Comparison of ENCODE assay signal across 23 mouse cellular contexts in the genomic region with DNA sequence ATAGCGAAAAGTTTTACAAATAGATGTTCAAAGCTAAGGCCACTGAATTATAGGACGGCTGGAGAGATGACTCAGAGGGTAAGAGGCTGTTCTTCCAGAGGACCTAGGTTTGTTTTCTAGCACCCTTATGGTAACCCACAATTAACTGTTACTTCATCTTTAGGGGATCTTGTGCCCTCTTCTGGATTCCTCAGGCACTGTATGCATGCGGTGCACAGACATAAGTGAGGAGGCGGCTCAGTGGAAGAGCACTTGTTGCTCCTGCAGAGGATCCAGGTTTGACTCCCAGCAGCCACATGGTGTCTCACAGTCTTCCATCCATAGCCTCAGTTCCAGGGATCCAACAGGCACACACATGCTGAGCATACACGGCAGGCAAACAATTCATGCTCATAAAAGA.
DNase-seq lines count a peak whose midpoint lies in the region; ATAC-seq and TF ChIP-seq lines count a peak whose summit lies in the region.
"Had no signal": no experiment of that assay in that cellular context is flagged by ENCODE, and none has a peak within 500 bp of the region (broad histone marks: within the 10 kb centered on the region; RNA-seq: fewer than 3 reads in every experiment).

No protein-coding gene starts in this region.

- H3K36me3 ChIP-seq in liver, embryonic 14.5 days (replicated peaks; ENCODE audit: control insufficient read depth, insufficient read depth, low read depth) = no peaks in the 10 kb centered on the region
- H3K36me3 ChIP-seq in liver, embryonic 11.5 days (ENCODE audit: control insufficient read depth, insufficient read depth, low read length) = no peaks in the 10 kb centered on the region
- no peaks in the 10 kb centered on the region for H3K36me3 ChIP-seq in CH12.LX (replicated peaks in 1 of 2; ENCODE audit: control insufficient read depth in 1 of 2, insufficient read depth in 1 of 2, low read length in 1 of 2)
- H3K36me3 ChIP-seq: embryonic facial prominence, embryonic 10.5 days; heart, embryonic 13.5 days; limb, embryonic 15.5 days; lung, embryonic 15.5 days; midbrain, embryonic 15.5 days had no signal

- TF ChIP-seq POLR2A in CH12.LX (IDR thresholded peaks at IDR 0.05; ENCODE audit: low read depth, low read length) = no peak

- TF ChIP-seq RAD21 in CH12.LX (IDR thresholded peaks at IDR 0.05; ENCODE audit: low read depth, low read length) = no peak; the same call in 1 of the 2 replicates

- no peak overlapping the region for H3K9ac ChIP-seq in liver, embryonic 14.5 days (replicated peaks)
- H3K9ac ChIP-seq in liver, embryonic 11.5 days (ENCODE audit: low read depth, low read length) = no peak overlapping the region
- no peak overlapping the region for H3K9ac ChIP-seq in CH12.LX (ENCODE audit: insufficient read depth, low read depth)
- H3K9ac ChIP-seq: heart, embryonic 13.5 days; limb, embryonic 15.5 days; lung, embryonic 15.5 days; midbrain, embryonic 15.5 days had no signal

- no peaks in the 10 kb centered on the region for H3K79me2 ChIP-seq in CH12.LX (replicated peaks; ENCODE audit: control insufficient read depth, extremely low read depth, insufficient read depth, poor library complexity, severe bottlenecking)

- no peaks in the 10 kb centered on the region for H3K4me1 ChIP-seq in liver, embryonic 14.5 days (replicated peaks; ENCODE audit: control insufficient read depth in 2 of 2, insufficient read depth in 2 of 2, low read length in 1 of 2)
- H3K4me1 ChIP-seq in liver, embryonic 11.5 days (replicated peaks; ENCODE audit: control insufficient read depth, insufficient read depth, low read length) = no peaks in the 10 kb centered on the region
- H3K4me1 ChIP-seq in CH12.LX (ENCODE audit: control insufficient read depth in 1 of 2, insufficient read depth in 2 of 2) = no peaks in the 10 kb centered on the region
- H3K4me1 ChIP-seq: heart, embryonic 13.5 days; lung, embryonic 15.5 days had no signal

- no peak overlapping the region for H3K27ac ChIP-seq in liver, embryonic 14.5 days
- no peak overlapping the region for H3K27ac ChIP-seq in liver, embryonic 11.5 days (ENCODE audit: low read depth, low read length)
- no peak overlapping the region for H3K27ac ChIP-seq in CH12.LX (ENCODE audit: insufficient read depth, low read depth)
- H3K27ac ChIP-seq: embryonic facial prominence, embryonic 10.5 days; heart, embryonic 13.5 days; hindbrain, postnatal 0 days; limb, embryonic 15.5 days; lung, embryonic 15.5 days; midbrain, embryonic 15.5 days had no signal

- WGBS in liver, embryonic 14.5 days (ENCODE audit: insufficient replicate concordance) = 70% methylated on average over 5 of the region's 5 CpGs
- WGBS in liver, embryonic 11.5 days = 84% methylated on average over 5 of the region's 5 CpGs

- no peak for ATAC-seq in liver, embryonic 14.5 days (ENCODE audit: insufficient read depth)
- ATAC-seq in liver, embryonic 11.5 days (replicated peaks; ENCODE audit: low FRiP score) = no peak
- ATAC-seq in megakaryocyte-erythroid progenitor cell, adult 5-6 weeks (replicated peaks; ENCODE audit: low FRiP score, low TSS enrichment, poor library complexity, severe bottlenecking) = no peak
- ATAC-seq: forebrain, embryonic 14.5 days; hindbrain, postnatal 0 days; midbrain, embryonic 15.5 days had no signal

- 0 out of 2 replicates have a peak, but pooled peaks have one; percentile 7 for TF ChIP-seq CTCF in liver, embryonic 14.5 days (IDR thresholded peaks at IDR 0.05; ENCODE audit: low read depth)
- TF ChIP-seq CTCF in CH12.LX (conservative IDR thresholded peaks at IDR 0.05 in 1 of 2, IDR thresholded peaks at IDR 0.05 in 1 of 2; ENCODE audit: low read depth in 2 of 2, low read length in 2 of 2) = peak in 1 of 2 experiments; percentile 26; a peak in 2 of 4 replicates

- no peak for DNase-seq in liver, embryonic 14.5 days (ENCODE audit: low read depth in 3 of 3, low spot score in 3 of 3)
- DNase-seq in liver, embryonic 11.5 days (ENCODE audit: low spot score) = no peak
- DNase-seq in 3T3-L1 (ENCODE audit: low read depth, low spot score) (peak; percentile 3), CH12.LX (ENCODE audit: extremely low read depth) (peak; percentile 12), R1 (ENCODE audit: low read depth, low spot score) (peak; percentile 72)
- no peak for DNase-seq in urinary bladder, adult 18-20 months (ENCODE audit: low spot score in 2 of 2)
- no peak for DNase-seq in right cerebral cortex, postnatal 4 days
- DNase-seq: adrenal gland, postnatal 10 days; cerebellum, adult 11-12 months; cerebellum, postnatal 36 days; heart, postnatal 36 days; kidney, adult 9 months; kidney, postnatal 4 days; layer of hippocampus, postnatal 36 days; retina, postnatal 1 day had no signal

- no peaks in the 10 kb centered on the region for H3K9me3 ChIP-seq in liver, embryonic 14.5 days (ENCODE audit: control insufficient read depth, low read length)
- no peaks in the 10 kb centered on the region for H3K9me3 ChIP-seq in liver, embryonic 11.5 days (ENCODE audit: control insufficient read depth, low read length)
- H3K9me3 ChIP-seq in CH12.LX (replicated peaks; ENCODE audit: low read length) = no peaks in the 10 kb centered on the region
- H3K9me3 ChIP-seq: embryonic facial prominence, embryonic 10.5 days; heart, embryonic 13.5 days; limb, embryonic 15.5 days; lung, embryonic 15.5 days; midbrain, embryonic 15.5 days had no signal

- dilution Hi-C loops in CH12.LX (cut with MboI; ENCODE audit: extremely low pct_ligation_motif_present, extremely low pct_unique_long_range_greater_than_20kb, low sequenced_read_pairs) = no loop called here

- no peak overlapping the region for H3K4me3 ChIP-seq in liver, embryonic 14.5 days (ENCODE audit: insufficient read depth in 1 of 2, low read depth in 2 of 2, low read length in 2 of 2)
- no peak overlapping the region for H3K4me3 ChIP-seq in liver, embryonic 11.5 days (ENCODE audit: low read depth, low read length)
- no peak overlapping the region for H3K4me3 ChIP-seq in CH12.LX (replicated peaks in 1 of 3; ENCODE audit: low read depth in 2 of 3, low read length in 2 of 3, poor library complexity in 1 of 3)
- H3K4me3 ChIP-seq: embryonic facial prominence, embryonic 10.5 days; heart, embryonic 13.5 days; limb, embryonic 15.5 days; lung, embryonic 15.5 days; midbrain, embryonic 15.5 days had no signal

- no peaks in the 10 kb centered on the region for H3K27me3 ChIP-seq in liver, embryonic 14.5 days (ENCODE audit: control insufficient read depth, insufficient read depth, low read length)
- H3K27me3 ChIP-seq in liver, embryonic 11.5 days (replicated peaks; ENCODE audit: control insufficient read depth, insufficient read depth, low read length) = no peaks in the 10 kb centered on the region; the same call in 1 of the 2 replicates
- H3K27me3 ChIP-seq in CH12.LX (replicated peaks) = no peaks in the 10 kb centered on the region
- H3K27me3 ChIP-seq: limb, embryonic 15.5 days; lung, embryonic 15.5 days; midbrain, embryonic 15.5 days had no signal

- in situ Hi-C loops in CH12.LX (cut with MboI; ENCODE audit: low pct_ligation_motif_present, low pct_unique_long_range_greater_than_20kb, low sequenced_read_pairs) = no loop called here

- H3K4me2 ChIP-seq in liver, embryonic 14.5 days (ENCODE audit: low read depth) = no peak overlapping the region
- H3K4me2 ChIP-seq in liver, embryonic 11.5 days = no peak overlapping the region
- no peak overlapping the region for H3K4me2 ChIP-seq in CH12.LX (ENCODE audit: insufficient read depth, low read depth, poor library complexity, severe bottlenecking)
- H3K4me2 ChIP-seq: heart, embryonic 13.5 days; limb, embryonic 15.5 days; lung, embryonic 15.5 days; midbrain, embryonic 15.5 days had no signal

- TF ChIP-seq EP300 in liver, embryonic 14.5 days (IDR thresholded peaks at IDR 0.05; ENCODE audit: low read depth) = no peak
- TF ChIP-seq EP300 in CH12.LX (IDR thresholded peaks at IDR 0.05; ENCODE audit: low read length) = no peak

TF ChIP-seq in CH12.LX, 34 proteins besides CTCF, POLR2A, EP300 and RAD21:
- TF ChIP-seq SMC3 (IDR thresholded peaks at IDR 0.05; ENCODE audit: low read depth, low read length) = peak; percentile 28
- no peak for TF ChIP-seq GABPA (IDR thresholded peaks at IDR 0.05; ENCODE audit: insufficient replicate concordance, low read depth, low read length)

Comparison
In these comparisons a context has a peak if more than half of its experiments do, and no peak if none do; other contexts are left out.
1. DNase-seq: peak in 3T3-L1 (single experiment), CH12.LX (single experiment) and R1 (single experiment); none in liver, embryonic 14.5 days (0 of 3), liver, embryonic 11.5 days (single experiment), urinary bladder, adult 18-20 months (0 of 2) and right cerebral cortex, postnatal 4 days (single experiment).